Mouse (Mus musculus) thymus, postnatal 25 days (tissue): ENCODE data around the gene Ano6.
A peak's percentile ranks its signal among the peaks of the same experiment; 100 is the strongest.

ENCODE experiments used
- DNase-seq: peaks from one replicate; pipeline ENCODE4 v3.0.0; 2022

Ano6 gene

DNA sequence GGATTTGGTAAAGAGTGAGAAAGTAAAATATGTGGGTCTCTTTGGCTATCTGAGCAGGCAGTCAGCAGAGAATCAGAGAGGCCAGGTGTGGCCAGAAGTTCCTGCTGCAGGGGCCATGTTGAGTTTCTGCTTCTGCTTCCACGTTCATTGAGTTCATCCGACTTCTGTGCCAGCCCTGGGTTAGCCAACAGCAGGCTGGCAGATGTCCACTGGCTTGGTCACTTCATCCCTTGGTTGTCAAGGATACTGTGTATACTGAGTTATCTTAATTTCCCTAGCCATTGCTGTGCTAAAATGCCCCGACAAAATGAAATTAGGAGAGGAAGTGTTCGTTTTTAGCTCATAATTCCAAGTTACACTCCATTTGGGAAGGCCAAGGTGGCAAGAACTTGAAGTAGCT lies 21.1 kb upstream of the Ano6 start:
- no peak for DNase-seq

GRCm38 (mm10) chr15:95770307-95770706 lies 20.3 kb upstream of the Ano6 start:
- no peak for DNase-seq

DNA sequence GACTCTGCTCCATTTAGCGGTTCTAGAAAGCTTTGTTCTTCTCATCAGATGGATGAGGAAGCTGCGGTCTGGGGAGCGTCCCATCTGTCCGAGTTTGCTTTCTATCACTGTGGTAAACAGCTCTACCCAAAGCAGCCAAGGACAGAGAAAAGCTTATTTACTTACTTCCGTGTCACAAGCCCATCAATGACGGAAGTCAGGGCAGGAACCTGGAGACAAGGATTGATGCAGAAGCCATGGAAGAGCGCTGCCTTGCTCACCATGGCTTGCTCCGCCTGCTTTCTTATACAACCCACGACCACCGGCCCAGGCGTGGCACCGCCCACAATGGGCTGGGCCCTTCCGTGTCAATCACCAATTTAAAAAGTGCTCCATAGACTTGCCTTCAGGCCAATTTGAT lies 18.3 kb upstream of the Ano6 start:
- DNase-seq, result no peak

DNA sequence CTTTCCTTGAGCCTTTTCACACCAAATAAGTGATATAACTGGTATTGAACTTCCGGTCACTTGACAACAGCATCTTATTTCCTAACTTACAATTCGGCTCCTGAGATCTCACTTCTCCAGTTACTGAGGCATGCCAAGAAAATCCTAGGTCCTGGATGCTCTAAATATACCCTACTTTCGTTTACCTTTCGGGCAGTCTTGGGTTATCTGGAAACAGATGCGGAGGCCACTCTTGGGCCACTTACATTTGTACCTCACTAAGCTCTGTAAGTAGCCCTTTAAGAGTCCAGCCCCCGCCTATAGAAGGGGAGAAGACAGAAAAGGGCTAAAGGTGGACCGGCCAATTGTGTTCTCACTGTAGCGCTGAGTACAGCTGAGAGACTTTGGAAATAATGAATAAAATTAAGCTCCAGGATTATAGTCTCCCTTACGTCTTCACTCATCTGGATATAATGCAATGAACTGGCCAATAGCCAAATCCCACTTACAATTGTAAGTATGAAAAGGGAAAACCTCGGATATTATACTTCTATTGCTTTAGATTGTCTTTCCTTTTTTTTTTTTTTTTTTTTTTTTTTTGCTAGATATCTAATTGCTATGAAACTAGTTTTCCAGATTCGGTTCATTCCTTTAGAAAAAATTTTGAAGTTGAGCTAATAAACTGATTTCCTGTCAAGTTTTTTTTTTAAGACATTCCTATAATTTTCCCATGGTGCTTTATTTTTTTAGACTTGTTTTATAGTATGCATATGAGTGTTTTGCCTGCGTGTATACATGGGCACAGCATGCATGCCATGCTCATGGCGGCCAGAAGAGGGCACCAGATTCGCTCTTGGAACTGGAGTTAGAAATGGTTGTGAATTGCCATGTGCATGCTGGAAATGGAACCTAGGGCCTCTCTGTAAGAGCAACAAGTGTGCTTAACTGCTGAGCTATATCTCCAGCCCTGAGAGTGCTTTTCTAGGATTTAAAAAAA lies 17.5 kb upstream of the Ano6 start:
- peak; percentile 90 for DNase-seq

DNA sequence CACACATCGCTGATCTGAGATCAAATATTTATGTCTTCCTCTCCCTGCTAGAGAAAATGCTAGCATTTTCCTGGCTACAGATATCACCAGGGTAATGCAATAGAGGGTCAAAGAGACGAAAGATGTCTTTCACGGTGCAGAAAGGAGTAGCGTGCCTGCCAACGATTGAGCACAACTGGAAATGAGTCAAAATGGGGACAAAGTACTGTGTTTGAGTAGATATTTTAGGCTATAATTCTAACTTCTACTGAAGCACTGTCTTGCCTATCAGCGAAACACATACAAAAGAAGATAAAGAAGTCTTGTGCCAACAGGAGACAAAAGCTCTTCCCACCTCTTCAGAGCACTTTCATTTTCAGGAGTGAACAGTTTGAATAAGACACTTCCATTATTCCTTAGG lies 16.4 kb upstream of the Ano6 start:
- no peak for DNase-seq

DNA sequence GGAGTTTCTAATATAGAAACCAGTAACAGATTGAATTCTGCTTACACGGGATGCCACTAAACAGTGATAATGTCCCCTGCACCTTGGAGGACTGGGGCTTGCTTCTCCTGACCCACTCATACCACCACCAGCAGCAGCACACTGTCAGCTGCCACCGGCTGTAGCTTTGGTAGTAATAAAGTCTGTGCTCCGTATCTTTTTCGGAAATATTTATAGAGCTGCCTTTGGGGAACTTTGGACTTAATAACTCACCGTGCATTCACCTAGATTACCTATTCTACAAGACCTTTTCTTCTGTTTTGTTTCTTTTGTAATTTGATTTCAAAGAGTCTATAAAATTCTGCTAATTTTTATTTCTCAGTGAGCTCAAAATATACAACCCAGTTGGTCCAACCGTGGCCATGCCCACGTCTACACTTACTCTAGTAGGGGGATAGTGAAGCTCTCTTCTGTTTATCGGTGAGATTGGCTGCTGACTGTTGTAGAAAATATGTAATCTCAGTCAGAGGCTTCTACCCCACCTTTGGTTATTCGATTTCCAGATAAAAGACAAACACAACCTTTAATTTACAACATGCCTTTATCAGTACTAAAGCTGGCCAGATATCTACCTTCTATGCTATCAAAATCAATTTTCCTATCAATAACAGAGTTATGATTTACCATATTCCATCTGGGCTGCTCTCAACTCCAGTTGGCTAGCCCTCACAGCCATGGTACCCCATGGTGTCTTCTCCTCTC lies 15.8 kb upstream of the Ano6 start:
- DNase-seq, result no peak

GRCm38 (mm10) chr15:95777743-95778142 lies 12.9 kb upstream of the Ano6 start:
- peak; percentile 30 for DNase-seq

DNA sequence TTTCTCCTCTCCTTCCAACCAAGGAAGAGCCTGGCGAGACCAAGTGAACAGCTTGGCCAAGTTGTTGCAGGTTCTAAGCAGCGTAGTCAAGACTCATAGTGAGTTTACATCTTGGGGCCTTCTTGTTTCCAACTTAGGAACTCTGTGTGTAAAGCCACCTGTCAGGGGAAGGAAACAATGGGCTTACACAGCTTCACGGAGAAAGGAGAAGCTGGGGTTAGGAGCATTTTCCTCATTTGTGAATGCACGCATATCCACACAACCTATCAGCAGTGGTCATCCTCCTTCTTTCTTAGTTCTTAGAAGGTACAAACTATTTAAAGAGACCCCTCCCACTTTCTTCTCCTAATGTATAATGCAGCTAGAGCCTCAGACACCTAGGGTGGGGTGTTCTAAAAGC lies 11.9 kb upstream of the Ano6 start:
- DNase-seq, result no peak

DNA sequence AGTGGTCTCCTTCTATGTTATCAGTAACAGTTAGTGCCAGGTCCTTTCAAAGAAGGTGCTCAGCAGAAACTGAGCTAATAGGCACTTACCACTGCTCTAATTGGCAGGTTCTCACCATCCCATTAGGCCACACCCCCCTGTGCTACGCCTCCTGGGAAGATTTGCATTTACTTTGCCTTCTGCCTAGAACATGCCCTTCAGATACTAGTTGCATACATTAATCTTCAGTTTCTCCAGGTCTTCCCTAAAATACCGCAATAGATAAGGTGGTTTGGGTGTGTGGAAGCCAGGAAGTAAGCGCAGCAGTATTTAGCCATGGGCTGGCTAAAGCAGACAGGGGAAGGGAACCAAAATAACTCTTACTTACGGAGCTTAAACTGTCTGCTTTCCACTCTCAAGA lies 4.0 kb upstream of the Ano6 start:
- DNase-seq, result no peak

DNA sequence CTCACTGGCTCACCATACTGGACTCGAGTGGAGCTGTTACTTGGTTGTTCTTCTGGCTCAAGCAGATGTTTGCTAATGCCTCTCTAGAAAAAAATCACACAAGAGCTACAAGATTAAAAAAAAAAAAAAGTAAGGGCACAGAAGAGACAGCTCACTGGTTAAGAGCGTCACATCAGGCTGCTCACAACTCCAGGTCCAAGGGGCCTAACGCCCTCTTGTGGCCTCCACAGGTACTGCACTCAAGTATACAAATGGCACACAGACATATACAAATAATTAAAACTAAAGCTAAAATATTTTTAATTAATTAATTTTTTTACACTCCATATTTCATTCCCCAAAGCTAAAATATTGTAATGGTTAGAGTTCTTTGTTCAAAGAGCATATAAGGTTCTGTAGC lies 3.1 kb upstream of the Ano6 start:
- DNase-seq, result no peak

DNA sequence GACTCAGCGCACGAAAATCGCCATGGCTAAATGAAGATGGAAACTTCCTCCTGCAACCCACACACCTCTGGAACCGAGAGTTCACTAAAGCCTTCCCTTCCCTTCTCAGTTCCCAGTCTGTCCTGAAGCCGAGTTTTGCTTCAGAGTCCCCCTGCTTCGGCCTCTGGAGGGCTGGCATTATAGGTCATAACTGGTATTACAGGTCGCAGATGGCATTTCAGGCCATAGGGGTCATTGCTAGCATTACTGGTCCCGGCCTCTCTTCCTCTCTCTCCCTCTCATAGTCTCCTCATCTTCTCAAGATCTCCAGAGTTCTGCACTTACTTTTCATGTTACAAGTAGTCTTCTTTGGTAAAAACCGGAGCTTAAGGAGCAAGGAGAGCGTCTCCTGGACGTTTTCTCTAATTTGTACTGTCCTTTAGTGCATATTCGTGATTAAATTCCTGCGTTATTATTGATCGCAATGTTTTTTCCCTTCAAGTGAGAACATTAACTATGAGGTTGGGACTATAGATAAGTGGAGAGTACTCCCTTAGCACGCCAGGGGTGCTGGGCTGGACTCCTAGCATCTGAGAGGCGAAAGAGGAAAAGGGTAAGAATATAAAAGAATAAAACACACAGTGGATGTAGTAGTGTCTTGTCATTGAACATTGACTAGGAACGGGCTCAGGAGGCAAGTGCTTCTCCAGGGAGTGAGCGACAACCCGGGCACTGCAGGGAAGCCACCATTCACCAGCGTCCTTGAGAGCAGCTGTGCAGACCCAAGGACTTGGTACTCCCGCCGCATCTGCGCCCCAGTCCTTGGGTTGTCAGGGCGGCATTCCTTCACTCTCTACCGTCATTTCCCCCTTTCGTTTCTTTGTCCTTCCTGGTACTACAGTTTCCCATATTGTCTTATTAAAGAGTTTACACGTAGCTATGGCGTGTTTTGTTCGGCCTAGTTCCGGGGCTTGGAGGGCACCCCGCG lies 798 bp upstream of the Ano6 start:
- DNase-seq, result no peak

- peak; percentile 52 for DNase-seq
Measured at GRCm38 (mm10) chr15:95791141-95791791, 623 bp downstream of the Ano6 start.

DNA sequence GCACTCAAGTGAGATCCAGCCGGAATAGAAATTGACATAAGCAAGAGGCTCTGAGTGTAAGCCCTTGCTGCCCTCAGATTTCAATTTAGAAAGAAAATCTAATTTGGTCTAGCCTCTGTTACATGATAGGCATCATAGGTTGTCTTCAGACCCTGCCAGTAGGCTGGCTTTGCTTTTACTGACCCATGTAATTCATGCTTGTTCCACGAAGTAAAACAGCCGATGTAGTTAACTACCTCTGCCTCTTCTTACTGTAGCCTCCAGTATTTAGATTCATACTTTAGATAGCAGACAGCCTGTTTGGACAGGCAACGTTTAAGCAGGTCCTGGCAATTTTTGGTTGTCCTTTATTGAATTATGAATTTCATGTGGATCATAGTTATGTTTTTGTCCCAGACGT lies 1.2 kb downstream of the Ano6 start:
- DNase-seq, result no peak

GRCm38 (mm10) chr15:95792261-95793260 lies 1.9 kb downstream of the Ano6 start:
- peak; percentile 64 for DNase-seq

DNA sequence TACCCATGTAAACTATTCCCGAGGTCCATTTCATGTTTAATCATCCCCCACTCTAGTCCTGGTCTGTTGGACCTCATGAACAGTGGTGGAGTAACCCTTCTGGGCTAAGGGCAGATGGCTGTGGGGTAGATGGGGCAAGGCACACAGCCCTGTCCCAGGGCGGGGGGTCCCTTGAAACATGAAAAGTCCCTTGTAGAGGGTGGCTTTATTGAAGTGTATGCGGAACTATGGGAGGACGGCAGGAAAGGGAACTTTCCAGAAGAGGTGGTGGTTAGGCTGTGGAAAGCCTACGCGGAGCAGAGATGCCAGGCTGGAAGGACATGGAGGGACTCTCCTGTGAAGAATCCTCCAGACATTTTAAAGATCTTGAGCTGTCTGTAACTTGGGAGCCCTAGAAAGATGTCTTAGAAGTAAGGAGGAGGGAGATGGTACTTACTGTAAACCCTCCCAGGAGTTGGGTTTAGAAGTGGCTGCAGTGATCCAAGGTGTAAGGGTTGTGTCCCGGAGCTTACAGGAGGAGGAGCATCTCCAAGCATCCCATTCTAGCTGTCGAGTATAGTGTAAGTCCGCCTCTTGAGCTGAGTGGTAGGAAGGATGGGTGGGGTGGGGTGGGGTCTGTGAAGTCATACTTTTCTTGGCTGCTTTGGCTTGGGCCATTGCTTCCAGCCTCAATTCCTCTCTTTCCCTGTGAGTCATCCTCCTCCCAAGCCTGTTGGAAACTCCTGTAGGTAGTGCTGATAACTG lies 3.3 kb downstream of the Ano6 start:
- no peak for DNase-seq

DNA sequence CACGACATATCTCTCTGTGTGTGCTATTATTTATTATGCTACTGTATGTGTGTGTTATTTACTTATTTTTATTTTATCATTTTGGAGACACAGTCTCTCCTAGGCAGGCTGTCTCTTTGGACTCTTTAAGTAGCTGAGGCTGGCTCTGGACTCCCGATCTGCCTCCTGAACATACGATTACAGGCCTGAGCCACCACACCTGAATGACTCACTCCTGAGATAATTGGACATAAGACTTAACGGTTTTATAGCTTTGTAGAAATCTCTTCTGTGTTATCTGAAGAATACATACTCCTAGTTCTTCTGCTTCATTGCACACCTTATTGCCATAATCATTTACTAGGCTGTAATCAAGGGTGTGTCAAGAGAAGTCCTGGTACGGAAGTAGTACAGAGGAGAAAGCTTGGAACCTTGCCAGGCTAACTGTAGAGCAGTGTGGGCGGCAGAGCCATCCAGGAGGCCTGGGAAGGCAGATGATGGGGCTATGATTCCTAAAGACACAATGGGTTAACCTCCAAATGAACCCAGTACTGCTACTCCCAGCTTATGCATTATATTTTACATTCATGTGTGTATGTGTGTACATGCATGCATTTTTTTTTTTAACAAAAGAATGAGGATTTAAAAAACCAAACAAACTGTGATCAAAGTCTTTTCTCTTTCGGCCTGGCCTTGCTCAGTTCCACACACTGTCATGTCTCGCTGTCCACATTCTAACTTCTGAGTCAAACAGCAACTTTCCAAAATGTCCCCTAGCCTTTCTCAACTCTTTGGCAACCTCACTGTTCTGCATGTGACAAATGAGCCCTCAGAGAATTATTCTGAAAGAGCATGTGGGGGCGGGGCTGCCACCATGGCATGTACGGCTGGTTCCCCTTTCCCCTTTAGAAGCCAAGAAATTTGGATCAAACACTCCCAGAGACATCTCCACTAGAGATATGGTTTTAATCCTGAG lies 4.2 kb downstream of the Ano6 start:
- DNase-seq, result no peak

DNA sequence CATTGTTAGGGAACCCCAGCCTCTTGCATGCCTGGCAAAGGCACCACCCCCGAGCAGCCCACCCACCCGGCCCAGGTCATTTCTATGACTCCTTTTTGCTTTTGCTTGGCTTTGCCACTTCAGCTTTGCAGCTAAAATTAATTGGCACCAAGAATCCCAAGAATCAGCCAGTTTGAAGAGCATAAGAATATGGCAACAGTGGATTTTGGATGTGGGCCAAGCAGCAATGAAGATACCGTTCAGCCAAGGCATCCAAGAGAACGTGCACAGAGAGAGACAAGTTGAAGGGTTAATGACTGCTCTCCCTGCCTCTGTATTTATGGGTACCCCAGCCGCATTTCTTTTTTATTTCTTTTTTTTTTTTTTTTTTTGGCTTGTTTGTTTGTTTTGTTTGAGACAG lies 5.4 kb downstream of the Ano6 start:
- no peak for DNase-seq

- DNase-seq, result no peak
Measured at GRCm38 (mm10) chr15:95797144-95797983, 6.7 kb downstream of the Ano6 start.
